ENCODE assay signal across 7 mouse cellular contexts in the genomic region with DNA sequence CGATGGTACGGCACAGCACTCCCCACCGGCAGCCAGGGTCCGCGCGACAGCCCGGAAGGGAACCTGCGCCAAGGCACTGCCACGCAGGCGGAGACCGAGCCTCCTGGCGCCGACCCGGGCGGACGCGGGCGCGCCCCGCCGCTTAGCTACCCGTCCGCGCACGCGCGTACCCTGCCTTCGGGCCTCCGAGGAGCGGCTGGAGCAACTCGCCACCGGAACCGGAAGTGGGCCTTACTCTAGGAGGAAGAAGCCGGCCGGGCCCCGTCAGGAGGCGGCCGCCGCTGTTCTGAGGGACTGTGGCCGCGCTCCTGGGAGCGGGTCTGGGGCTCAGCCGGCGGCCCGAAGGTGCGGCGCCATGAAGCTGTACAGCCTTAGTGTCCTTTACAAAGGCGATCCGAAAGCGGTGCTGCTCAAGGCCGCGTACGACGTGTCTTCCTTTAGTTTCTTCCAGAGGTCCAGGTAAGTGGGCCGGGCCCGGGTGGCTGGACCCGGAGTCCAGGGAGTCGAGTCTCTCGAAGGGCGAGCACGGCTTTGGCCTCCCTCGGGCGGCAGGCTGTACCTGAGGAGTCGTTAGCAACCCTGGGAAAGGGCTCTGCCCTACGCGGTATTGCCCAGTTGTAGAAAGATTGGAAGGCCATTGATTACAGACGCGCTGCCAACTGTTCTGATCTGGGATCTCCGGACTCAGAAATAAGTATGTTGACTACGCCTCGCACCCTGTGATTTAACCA. TPM values are rescaled to one million over a fixed set of nuclear protein-coding genes. Genes with fewer than 3 reads are reported as not detected.
DNase-seq lines count a peak whose midpoint lies in the region; ATAC-seq lines count a peak whose summit lies in the region.

TSS of gene Ykt6 (plus strand) at position 148 of the 731 bp plus-strand sequence.

- H3K27me3 ChIP-seq in intestine, embryonic 16.5 days (replicated peaks; ENCODE audit: control insufficient read depth, insufficient read depth, low read length), result no peaks in the 10 kb centered on the region
- H3K27me3 ChIP-seq in midbrain, embryonic 11.5 days (ENCODE audit: control insufficient read depth, insufficient read depth, low read length), result no peaks in the 10 kb centered on the region

- H3K27ac ChIP-seq in intestine, embryonic 16.5 days (ENCODE audit: low read length), result peak within 1 kb of the TSS; percentile 97
- H3K27ac ChIP-seq in midbrain, embryonic 11.5 days (ENCODE audit: low read depth, low read length), result peak within 1 kb of the TSS; percentile 74

- no peaks in the 10 kb centered on the region for H3K36me3 ChIP-seq in intestine, embryonic 16.5 days (ENCODE audit: control insufficient read depth, insufficient read depth, low read length)
- H3K36me3 ChIP-seq in midbrain, embryonic 11.5 days (ENCODE audit: control insufficient read depth, insufficient read depth, low read length), result no peaks in the 10 kb centered on the region

- peaks cover 9% of the 10 kb centered on the region for H3K4me1 ChIP-seq in intestine, embryonic 16.5 days (ENCODE audit: control insufficient read depth, insufficient read depth, low read length)
- H3K4me1 ChIP-seq in midbrain, embryonic 11.5 days (ENCODE audit: control insufficient read depth, insufficient read depth, low read length), result peaks cover 7% of the 10 kb centered on the region

- H3K4me2 ChIP-seq in intestine, embryonic 16.5 days (ENCODE audit: low read depth, low read length), result peak within 1 kb of the TSS; percentile 69
- H3K4me2 ChIP-seq in midbrain, embryonic 11.5 days, result peak within 1 kb of the TSS; percentile 56

- intact Hi-C loops in left cerebral cortex, postnatal 36 days (cut with DNase I), result loop anchor here (2.0 kb wide), 1 partner anchor 77 kb away; the partner anchor contains the start of gene Pold2

- peak within 1 kb of the TSS; percentile 86 for H3K9ac ChIP-seq in intestine, embryonic 16.5 days (ENCODE audit: low read depth, low read length)
- H3K9ac ChIP-seq in midbrain, embryonic 11.5 days (ENCODE audit: low read length), result peak within 1 kb of the TSS; percentile 95

- peak within 1 kb of the TSS; percentile 78 for H3K4me3 ChIP-seq in intestine, embryonic 16.5 days (ENCODE audit: low read length)
- peak within 1 kb of the TSS; percentile 93 for H3K4me3 ChIP-seq in midbrain, embryonic 11.5 days (ENCODE audit: low read depth, low read length)

- ATAC-seq in intestine, embryonic 16.5 days, result peak; percentile 97
- ATAC-seq in midbrain, embryonic 11.5 days (ENCODE audit: low FRiP score), result peak; percentile 96

- H3K9me3 ChIP-seq in intestine, embryonic 16.5 days (ENCODE audit: control insufficient read depth, low read length), result no peaks in the 10 kb centered on the region
- no peaks in the 10 kb centered on the region for H3K9me3 ChIP-seq in midbrain, embryonic 11.5 days (ENCODE audit: control insufficient read depth, low read length)

- WGBS in intestine, embryonic 16.5 days, result under 1% methylated on average over 71 of the region's 71 CpGs
- under 1% methylated on average over 71 of the region's 71 CpGs for WGBS in midbrain, embryonic 11.5 days

- peak; percentile 95 for DNase-seq in adrenal gland, adult 8-10 months
- DNase-seq in embryo, embryonic 9.5 days (ENCODE audit: extremely low spot score), result peak; percentile 91
- peak; percentile 96 to 98 for DNase-seq in gastrocnemius, postnatal 4 days (ENCODE audit: low spot score in 2 of 2)
- DNase-seq in left cerebral cortex, postnatal 36 days (ENCODE audit: low spot score in 2 of 2), result peak; percentile 95 to 96
- peak; percentile 99 for DNase-seq in midbrain, embryonic 11.5 days (ENCODE audit: low spot score, missing footprints)
- peak; percentile 97 for DNase-seq in skeletal muscle tissue, adult 2 months (ENCODE audit: low read depth, low spot score)

RNA-seq across cellular contexts. Expression of gene Ykt6, which starts in this region (rescaled TPM):
- total RNA-seq in adrenal gland, adult 8-10 months (2022), result 10 to 100 TPM; 73.5 to 98.2 (median 85.7) TPM
- 10 to 100 TPM; 61.5 to 66.0 TPM for total RNA-seq in gastrocnemius, postnatal 4 days (2021)
- polyA plus RNA-seq in intestine, embryonic 16.5 days (2015; fragmentation: Nextera tagmentation; extraction: Ambion mirVana), result 57.7 and 58.6 TPM in 2 replicates
- 10 to 100 TPM; 82.8 to 91.0 TPM for total RNA-seq in left cerebral cortex, postnatal 36 days (2021)
- 27.2 and 29.4 TPM in 2 replicates for polyA plus RNA-seq in midbrain, embryonic 11.5 days (2014; fragmentation: Nextera tagmentation; extraction: Ambion mirVana)

Comparison
In these comparisons a context has a peak if more than half of its experiments do, and no peak if none do; other contexts are left out.
1. Peak in every context shown above with its lines: DNase-seq, ATAC-seq, H3K4me3 ChIP-seq and H3K27ac ChIP-seq.